Mouse (Mus musculus): ENCODE data around the gene Tmem242. TPM values are rescaled to one million over a fixed set of nuclear protein-coding genes. Genes with fewer than 3 reads are reported as not detected.

The Tmem242 gene
- polyA plus RNA-seq, 1 experiment from 2014 or later = 45.6 TPM

DNA sequence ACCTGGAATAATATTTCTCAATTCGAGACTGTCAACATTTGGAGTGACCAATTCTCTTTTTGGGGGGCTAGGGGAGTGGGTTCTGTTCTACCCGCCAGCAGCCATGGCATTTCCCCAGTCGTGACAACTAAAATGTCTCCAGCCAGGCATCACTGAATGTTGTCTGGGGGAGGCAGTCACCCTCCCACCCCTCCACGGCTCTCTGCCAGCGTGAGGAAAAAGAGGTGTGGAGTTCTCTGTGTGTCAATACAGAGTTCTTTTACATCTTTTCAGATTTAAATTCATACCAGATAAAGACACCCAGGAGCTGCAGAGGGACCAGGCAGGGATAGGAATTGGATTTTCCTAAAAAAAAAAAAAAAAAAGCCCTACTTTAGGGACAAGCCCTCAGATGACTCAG is 43.8 kb downstream of the Tmem242 start:
- ATAC-seq (no peak), DNase-seq (no peak)
- H3K4me3 ChIP-seq (ENCODE audit: low read depth, low read length) = no peak overlapping the region
- no peak overlapping the region for H3K4me2 ChIP-seq (ENCODE audit: low read depth, low read length)
- 78% methylated on average over 5 of the region's 5 CpGs for WGBS (ENCODE audit: insufficient replicate concordance)
- no peak for TF ChIP-seq CTCF (IDR thresholded peaks at IDR 0.05; ENCODE audit: low read depth)
- no peak for TF ChIP-seq EP300 (IDR thresholded peaks at IDR 0.05; ENCODE audit: low read depth)
- H3K27me3 ChIP-seq (ENCODE audit: insufficient read depth, low read length) = no peaks in the 10 kb centered on the region
- no peak overlapping the region for H3K9ac ChIP-seq (replicated peaks)
- no peak overlapping the region for H3K27ac ChIP-seq (ENCODE audit: low read depth)
- H3K4me1 ChIP-seq (ENCODE audit: insufficient read depth) = 0 out of 2 replicates have a peak, but pooled peaks cover 3% of the 10 kb centered on the region
- no peaks in the 10 kb centered on the region for H3K36me3 ChIP-seq (replicated peaks; ENCODE audit: insufficient read depth, low read length)
- no peaks in the 10 kb centered on the region for H3K9me3 ChIP-seq (ENCODE audit: low read length)

DNA sequence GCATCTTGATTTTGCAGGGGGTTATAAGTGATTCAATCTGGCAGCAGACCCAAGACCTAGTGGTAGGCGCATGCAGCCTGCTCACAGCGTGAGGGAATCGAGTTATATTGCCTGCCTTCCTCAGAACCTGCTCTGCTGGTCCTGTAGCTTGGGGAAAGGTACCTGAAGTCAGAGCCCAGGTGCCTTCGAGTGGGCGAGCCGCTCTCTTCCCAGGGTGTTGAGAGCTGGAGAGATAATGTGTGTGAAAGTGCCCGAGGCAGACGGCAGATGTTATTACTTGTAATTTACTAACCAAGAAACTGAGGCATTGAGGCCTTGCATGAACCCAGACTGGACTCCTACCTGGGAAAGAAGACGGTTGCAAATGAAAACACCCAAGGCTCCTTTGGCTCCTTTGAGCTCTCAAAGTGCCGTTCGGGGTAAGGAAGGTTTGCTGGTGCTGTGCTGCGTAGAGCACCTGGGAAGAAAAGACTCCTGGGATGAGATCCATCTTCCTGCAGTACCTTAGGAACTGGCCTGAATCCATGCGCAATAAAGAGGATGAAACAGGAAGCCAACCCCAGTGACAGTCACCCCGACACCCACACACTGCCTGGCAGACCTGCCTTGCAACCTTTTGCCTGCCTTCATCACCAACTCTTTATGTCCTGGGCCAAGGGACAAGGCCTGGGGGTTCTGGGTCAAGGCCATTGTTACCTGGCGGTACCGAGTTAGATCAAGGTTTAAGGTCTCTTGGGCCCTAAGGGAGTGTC is 44.4 kb downstream of the Tmem242 start:
- Histone ChIP-seq H3K36me3 (replicated peaks; ENCODE audit: insufficient read depth, low read length) (no peaks in the 10 kb centered on the region), H3K4me3 (ENCODE audit: low read depth, low read length) (no peak overlapping the region), H3K9ac (replicated peaks) (no peak overlapping the region), H3K27me3 (ENCODE audit: insufficient read depth, low read length) (no peaks in the 10 kb centered on the region), H3K4me1 (ENCODE audit: insufficient read depth) (0 out of 2 replicates have a peak, but pooled peaks cover 3% of the 10 kb centered on the region), H3K4me2 (ENCODE audit: low read depth, low read length) (no peak overlapping the region), H3K9me3 (ENCODE audit: low read length) (no peaks in the 10 kb centered on the region), H3K27ac (ENCODE audit: low read depth) (no peak overlapping the region)
- no peak for ATAC-seq
- TF ChIP-seq CTCF (IDR thresholded peaks at IDR 0.05; ENCODE audit: low read depth) (no peak), EP300 (IDR thresholded peaks at IDR 0.05; ENCODE audit: low read depth) (no peak)
- WGBS (ENCODE audit: insufficient replicate concordance) = 83% methylated on average over 16 of the region's 16 CpGs
- no peak for DNase-seq

DNA sequence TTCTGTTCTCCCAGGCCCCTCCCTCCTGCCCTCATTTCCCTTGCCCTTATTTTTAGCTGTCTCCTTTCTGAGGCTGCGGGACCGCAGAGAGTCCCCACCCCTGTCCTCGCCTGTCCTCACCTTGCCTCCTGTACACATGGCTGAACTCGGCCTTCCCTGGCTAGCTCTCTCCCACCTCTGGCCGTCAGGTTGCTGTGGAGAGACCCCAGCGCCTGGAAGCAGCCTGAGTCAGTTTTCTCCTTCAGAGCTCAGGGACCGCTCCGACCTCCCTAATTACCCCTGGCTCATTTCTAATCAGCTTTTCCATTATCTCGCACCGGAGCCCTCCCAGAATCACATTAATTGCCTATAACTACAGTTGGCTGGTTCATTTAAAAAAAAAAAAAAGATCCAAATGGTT is 49.4 kb downstream of the Tmem242 start:
- DNase-seq (no peak), ATAC-seq (no peak)
- TF ChIP-seq EP300 (IDR thresholded peaks at IDR 0.05; ENCODE audit: low read depth) (no peak), CTCF (IDR thresholded peaks at IDR 0.05; ENCODE audit: low read depth) (no peak)
- H3K27me3 ChIP-seq (ENCODE audit: insufficient read depth, low read length) = no peaks in the 10 kb centered on the region; the same call in 1 of the 2 replicates
- WGBS (ENCODE audit: insufficient replicate concordance) = 68% methylated on average over 10 of the region's 10 CpGs
- no peaks in the 10 kb centered on the region for H3K4me1 ChIP-seq (ENCODE audit: insufficient read depth)
- H3K27ac ChIP-seq (ENCODE audit: low read depth) = no peak overlapping the region
- H3K4me2 ChIP-seq (ENCODE audit: low read depth, low read length) = no peak overlapping the region
- H3K36me3 ChIP-seq (replicated peaks; ENCODE audit: insufficient read depth, low read length) = no peaks in the 10 kb centered on the region
- H3K4me3 ChIP-seq (ENCODE audit: low read depth, low read length) = no peak overlapping the region
- H3K9ac ChIP-seq (replicated peaks) = no peak overlapping the region
- H3K9me3 ChIP-seq (ENCODE audit: low read length) = no peaks in the 10 kb centered on the region

DNA sequence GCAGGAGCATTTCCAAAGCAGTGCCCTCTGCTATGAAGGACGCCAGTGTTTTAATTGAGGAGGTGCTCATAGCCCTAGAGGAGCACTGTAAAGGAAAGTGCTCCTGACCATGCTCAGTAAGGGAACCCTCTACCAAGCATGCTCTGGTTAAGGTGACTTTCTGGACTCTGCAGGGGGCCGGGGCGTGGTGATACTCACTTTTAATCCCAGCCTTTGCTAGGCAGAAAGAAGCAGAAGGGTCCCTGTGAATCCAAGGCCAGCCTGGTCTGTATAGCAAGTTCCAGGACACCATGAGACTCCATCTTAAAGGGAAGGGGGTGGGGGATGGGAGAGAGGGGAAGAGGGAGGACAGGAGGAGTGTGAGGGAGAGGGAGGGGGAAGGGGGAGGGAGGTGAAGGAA is 51.7 kb downstream of the Tmem242 start:
- Histone ChIP-seq H3K9ac (replicated peaks) (no peak overlapping the region), H3K4me1 (ENCODE audit: insufficient read depth) (no peaks in the 10 kb centered on the region), H3K4me3 (ENCODE audit: low read depth, low read length) (no peak overlapping the region), H3K4me2 (ENCODE audit: low read depth, low read length) (no peak overlapping the region), H3K27me3 (ENCODE audit: insufficient read depth, low read length) (no peaks in the 10 kb centered on the region; the same call in 1 of the 2 replicates), H3K36me3 (replicated peaks; ENCODE audit: insufficient read depth, low read length) (no peaks in the 10 kb centered on the region), H3K27ac (ENCODE audit: low read depth) (no peak overlapping the region), H3K9me3 (ENCODE audit: low read length) (no peaks in the 10 kb centered on the region)
- ATAC-seq (no peak), DNase-seq (no peak)
- WGBS (ENCODE audit: insufficient replicate concordance) = 76% methylated on average over 3 of the region's 3 CpGs
- no peak for TF ChIP-seq EP300 (IDR thresholded peaks at IDR 0.05; ENCODE audit: low read depth)
- TF ChIP-seq CTCF (IDR thresholded peaks at IDR 0.05; ENCODE audit: low read depth) = no peak

DNA sequence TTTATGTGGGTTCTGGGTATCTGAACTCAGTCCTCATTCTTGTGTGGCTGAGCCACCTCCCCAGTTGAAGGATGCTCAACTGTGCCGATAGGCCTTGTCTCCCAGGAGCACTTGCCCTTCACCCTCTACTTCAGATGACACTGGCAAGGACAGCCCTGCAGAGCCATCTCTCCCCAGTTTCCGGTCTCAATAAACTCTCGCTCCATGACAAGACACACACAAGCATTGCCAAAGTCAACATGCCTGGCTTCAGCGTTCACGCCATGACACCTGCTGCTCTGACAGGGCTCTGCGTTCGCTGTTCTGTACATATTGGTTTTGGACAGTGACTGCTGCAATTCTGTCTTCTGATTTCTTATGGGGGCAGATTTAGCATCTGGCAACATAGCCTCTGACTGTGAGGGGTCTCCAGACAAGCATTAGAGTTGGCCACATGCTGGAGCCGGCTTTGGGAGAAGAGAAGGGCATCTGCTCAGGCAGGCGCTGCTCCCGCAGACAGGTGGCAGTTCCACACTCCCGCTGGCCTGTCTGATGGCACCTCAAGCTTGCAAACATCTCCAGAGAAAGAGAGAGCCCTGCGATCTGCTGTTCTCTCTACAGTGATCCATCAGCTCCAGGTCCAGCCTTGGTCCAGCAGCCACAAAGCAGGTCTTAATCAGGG is 53.0 kb downstream of the Tmem242 start:
- DNase-seq = peak; percentile 24
- Histone ChIP-seq H3K4me1 (ENCODE audit: insufficient read depth) (no peaks in the 10 kb centered on the region), H3K36me3 (replicated peaks; ENCODE audit: insufficient read depth, low read length) (no peaks in the 10 kb centered on the region), H3K27me3 (ENCODE audit: insufficient read depth, low read length) (no peaks in the 10 kb centered on the region; the same call in 1 of the 2 replicates), H3K27ac (ENCODE audit: low read depth) (no peak overlapping the region), H3K9ac (replicated peaks) (no peak overlapping the region), H3K9me3 (ENCODE audit: low read length) (no peaks in the 10 kb centered on the region), H3K4me3 (ENCODE audit: low read depth, low read length) (no peak overlapping the region), H3K4me2 (ENCODE audit: low read depth, low read length) (no peak overlapping the region)
- ATAC-seq = 0 out of 2 replicates have a peak, but pooled peaks have one; percentile 31
- TF ChIP-seq CTCF (IDR thresholded peaks at IDR 0.05; ENCODE audit: low read depth) = no peak
- no peak for TF ChIP-seq EP300 (IDR thresholded peaks at IDR 0.05; ENCODE audit: low read depth)
- WGBS (ENCODE audit: insufficient replicate concordance) = 73% methylated on average over 12 of the region's 12 CpGs

DNA sequence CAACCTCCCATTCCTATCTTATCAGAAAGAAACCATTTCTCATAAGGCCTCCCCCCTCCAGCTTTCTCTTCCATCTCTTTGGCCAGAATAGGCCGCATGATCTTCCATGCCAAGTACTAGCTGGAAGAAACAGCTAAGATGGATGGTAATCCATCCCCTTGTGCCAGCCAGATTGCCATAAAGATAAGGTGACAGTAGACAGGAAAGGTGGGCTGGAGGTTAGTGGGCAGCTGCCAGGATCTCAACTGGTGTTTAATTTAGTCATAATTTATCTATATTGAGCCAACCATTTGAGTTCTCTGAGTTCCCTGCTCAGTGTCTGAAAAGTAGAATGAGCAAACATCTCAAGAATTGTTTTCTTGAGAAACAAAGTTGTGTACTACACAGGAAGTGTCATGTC is 54.4 kb downstream of the Tmem242 start:
- Histone ChIP-seq H3K36me3 (replicated peaks; ENCODE audit: insufficient read depth, low read length) (no peaks in the 10 kb centered on the region), H3K27ac (ENCODE audit: low read depth) (no peak overlapping the region), H3K4me1 (ENCODE audit: insufficient read depth) (no peaks in the 10 kb centered on the region), H3K4me3 (ENCODE audit: low read depth, low read length) (no peak overlapping the region), H3K9me3 (ENCODE audit: low read length) (no peaks in the 10 kb centered on the region), H3K9ac (replicated peaks) (no peak overlapping the region), H3K27me3 (ENCODE audit: insufficient read depth, low read length) (no peaks in the 10 kb centered on the region; the same call in 1 of the 2 replicates), H3K4me2 (ENCODE audit: low read depth, low read length) (no peak overlapping the region)
- WGBS (ENCODE audit: insufficient replicate concordance) = 70% methylated on average over 1 of the region's 1 CpGs
- DNase-seq = no peak
- no peak for TF ChIP-seq CTCF (IDR thresholded peaks at IDR 0.05; ENCODE audit: low read depth)
- TF ChIP-seq EP300 (IDR thresholded peaks at IDR 0.05; ENCODE audit: low read depth) = no peak
- ATAC-seq = no peak

All from liver, postnatal 0 days (tissue).